Mouse (Mus musculus) myocyte (in vitro differentiated cells): Measurements from ENCODE around the gene Ttc33. TPM values are rescaled to one million over a fixed set of nuclear protein-coding genes. Genes with fewer than 3 reads are reported as not detected.

Experiments
- H3K27me3 ChIP-seq: one replicate; pipeline ENCODE4 v1.6.1; 2011; ENCODE audit not compliant: control insufficient read depth, insufficient read depth, insufficient read length
- H3K36me3 ChIP-seq: one replicate; pipeline ENCODE4 v1.6.1; 2011; ENCODE audit not compliant: control insufficient read depth, insufficient read depth
- H3K4me2 ChIP-seq: one replicate; pipeline ENCODE4 v1.6.1; 2011; ENCODE audit warnings: low read depth, control low read depth
- H3K4me3 ChIP-seq: one replicate; pipeline ENCODE4 v1.5.1; 2011; ENCODE audit warnings: mild to moderate bottlenecking, control low read depth, moderate library complexity
- H3K79me2 ChIP-seq: one replicate; pipeline ENCODE4 v1.6.1; 2011; ENCODE audit not compliant: control insufficient read depth, insufficient read depth
- H3ac ChIP-seq: one replicate; pipeline ENCODE4 v1.6.1; 2011; ENCODE audit not compliant: control insufficient read depth, insufficient read length
- CEBPB ChIP-seq: IDR thresholded peaks from 2 replicates; pipeline ENCODE4 v1.6.1; 2011; ENCODE audit warnings: mild to moderate bottlenecking, moderate library complexity; ENCODE audit not compliant: poor library complexity, insufficient read depth, severe bottlenecking
- E2F4 ChIP-seq: IDR thresholded peaks from one replicate; pipeline ENCODE4 v1.6.1; 2011; ENCODE audit warnings: mild to moderate bottlenecking, control low read depth, moderate library complexity; ENCODE audit not compliant: insufficient read depth
- MAX ChIP-seq: IDR thresholded peaks from one replicate; pipeline ENCODE4 v1.6.1; 2011; ENCODE audit warnings: low read depth, mild to moderate bottlenecking, control low read depth
- MYOD1 ChIP-seq, 3 experiments: IDR thresholded peaks; one replicate each; pipeline ENCODE4 v1.6.1; 2011; ENCODE audit warnings: control low read depth in 2 of 3, low read depth in 2 of 3, mild to moderate bottlenecking in 2 of 3, moderate library complexity in 1 of 3; ENCODE audit not compliant: insufficient read length in 2 of 3, control insufficient read depth in 1 of 3
- MYOG ChIP-seq, 3 experiments: IDR thresholded peaks; one replicate each; pipeline ENCODE4 v1.6.1; 2011; ENCODE audit warnings: control low read depth in 2 of 3, low read depth in 2 of 3, mild to moderate bottlenecking in 2 of 3; ENCODE audit not compliant: insufficient read length in 2 of 3, control insufficient read depth in 1 of 3, insufficient read depth in 1 of 3
- POLR2A ChIP-seq: IDR thresholded peaks from one replicate; pipeline ENCODE4 v1.6.1; 2011; ENCODE audit warnings: low read depth, mild to moderate bottlenecking, control low read depth, moderate library complexity; ENCODE audit not compliant: insufficient read length
- POLR2AphosphoS2 ChIP-seq: IDR thresholded peaks from one replicate; pipeline ENCODE4 v1.6.1; 2011; ENCODE audit warnings: low read depth, control low read depth; ENCODE audit not compliant: insufficient read length
- REST ChIP-seq: IDR thresholded peaks from one replicate; pipeline ENCODE4 v1.6.1; 2011; ENCODE audit warnings: mild to moderate bottlenecking, control low read depth, moderate library complexity; ENCODE audit not compliant: insufficient read depth, insufficient read length
- SRF ChIP-seq: IDR thresholded peaks from one replicate; pipeline ENCODE4 v1.6.1; 2011; ENCODE audit warnings: low read depth; ENCODE audit not compliant: control insufficient read depth, insufficient read length
- TCF12 ChIP-seq: IDR thresholded peaks from one replicate; pipeline ENCODE4 v1.6.1; 2011; ENCODE audit warnings: mild to moderate bottlenecking, control low read depth; ENCODE audit not compliant: poor library complexity, insufficient read depth, severe bottlenecking
- TCF3 ChIP-seq: IDR thresholded peaks from one replicate; pipeline ENCODE4 v1.6.1; 2011; ENCODE audit warnings: low read depth, control low read depth; ENCODE audit not compliant: insufficient read length
- USF1 ChIP-seq: IDR thresholded peaks from one replicate; pipeline ENCODE4 v1.6.1; 2011; ENCODE audit warnings: low read depth, mild to moderate bottlenecking, control low read depth, moderate library complexity
- polyA plus RNA-seq: library from polyadenylated mRNA; unstranded; fragments of >200 nt; fragmentation: generic; extraction: Trizol; gene quantifications from one replicate; pipeline ENCODE4 v1.2.1, GENCODE M21; 2012; ENCODE audit warnings: missing spikeins

Gene Ttc33
- polyA plus RNA-seq, 1 experiment = 17.8 TPM

DNA sequence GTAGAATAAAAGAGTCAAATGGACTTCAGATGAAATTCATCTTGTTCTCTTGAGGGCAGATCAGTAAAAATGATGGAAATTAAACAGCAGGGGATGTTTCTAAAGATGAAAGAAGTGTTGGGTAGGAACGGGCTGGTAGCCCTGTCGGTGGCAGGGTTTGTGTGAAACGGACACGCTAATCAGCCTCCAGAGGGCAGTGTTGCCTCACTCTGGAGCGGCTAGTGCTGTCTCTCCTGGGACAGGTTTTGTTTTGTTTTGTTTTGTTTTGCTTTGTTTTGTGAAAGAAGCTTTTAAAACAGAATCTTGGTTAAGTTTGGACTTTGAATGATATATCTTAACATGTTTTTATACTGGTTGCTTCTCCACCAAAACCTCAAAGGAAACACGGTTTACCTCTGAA lies 51.2 kb downstream of the Ttc33 start:
- no peak overlapping the region for H3K4me3 ChIP-seq
- H3K79me2 ChIP-seq = peaks cover 25% of the 10 kb centered on the region
- H3K27me3 ChIP-seq = no peaks in the 10 kb centered on the region
- H3K4me2 ChIP-seq = peak overlapping the region; percentile 41
- H3ac ChIP-seq = no peak overlapping the region
- no peaks in the 10 kb centered on the region for H3K36me3 ChIP-seq
- TF ChIP-seq POLR2AphosphoS2 (no peak), MYOG (IDR thresholded peaks at IDR 0.05; ENCODE audit: control insufficient read depth in 1 of 3, insufficient read depth in 1 of 3, insufficient read length in 2 of 3, low read depth in 2 of 3) (no peak), REST (no peak), POLR2A (no peak), TCF12 (no peak), MYOD1 (IDR thresholded peaks at IDR 0.05; ENCODE audit: control insufficient read depth in 1 of 3, insufficient read length in 2 of 3, low read depth in 2 of 3) (no peak), USF1 (no peak), TCF3 (no peak), SRF (no peak), E2F4 (no peak)

DNA sequence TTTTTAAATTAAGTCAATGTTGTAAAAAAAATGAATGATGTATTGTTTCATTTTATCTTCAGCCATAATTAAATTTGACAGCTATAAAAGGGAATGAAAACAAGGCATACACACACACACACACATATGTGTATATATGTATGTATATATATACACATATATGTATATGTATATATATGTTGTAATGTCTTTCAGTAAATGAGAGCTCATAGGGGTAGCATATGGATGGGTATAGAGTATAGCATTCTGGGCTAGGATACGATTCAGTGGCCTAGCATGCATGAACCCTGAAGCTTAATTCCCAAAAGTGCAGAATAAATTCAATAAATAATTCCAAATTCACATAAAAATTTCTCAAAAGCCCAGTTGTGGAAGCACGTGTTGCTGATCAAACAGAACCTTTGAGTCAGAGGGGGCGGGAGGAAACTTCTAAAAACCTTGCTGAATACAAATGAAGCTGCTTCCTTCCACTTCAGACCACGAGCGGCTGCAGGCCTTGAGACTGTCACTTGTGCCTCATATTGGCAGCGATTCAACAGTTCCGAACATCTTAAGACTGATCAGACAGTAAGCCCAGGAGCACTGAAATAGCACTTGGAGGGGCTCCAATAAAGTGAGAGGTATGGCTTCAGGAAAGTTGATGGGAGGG lies 51.8 kb downstream of the Ttc33 start:
- H3ac ChIP-seq = no peak overlapping the region
- no peaks in the 10 kb centered on the region for H3K27me3 ChIP-seq
- H3K4me2 ChIP-seq = no peak overlapping the region
- H3K4me3 ChIP-seq = no peak overlapping the region
- H3K79me2 ChIP-seq = peaks cover 25% of the 10 kb centered on the region
- no peaks in the 10 kb centered on the region for H3K36me3 ChIP-seq
- TF ChIP-seq MAX (no peak), MYOD1 (IDR thresholded peaks at IDR 0.05; ENCODE audit: control insufficient read depth in 1 of 3, insufficient read length in 2 of 3, low read depth in 2 of 3) (no peak), CEBPB (no peak), POLR2A (no peak), MYOG (IDR thresholded peaks at IDR 0.05; ENCODE audit: control insufficient read depth in 1 of 3, insufficient read depth in 1 of 3, insufficient read length in 2 of 3, low read depth in 2 of 3) (no peak), REST (no peak), TCF12 (no peak), E2F4 (no peak), TCF3 (no peak), POLR2AphosphoS2 (no peak), USF1 (no peak)

DNA sequence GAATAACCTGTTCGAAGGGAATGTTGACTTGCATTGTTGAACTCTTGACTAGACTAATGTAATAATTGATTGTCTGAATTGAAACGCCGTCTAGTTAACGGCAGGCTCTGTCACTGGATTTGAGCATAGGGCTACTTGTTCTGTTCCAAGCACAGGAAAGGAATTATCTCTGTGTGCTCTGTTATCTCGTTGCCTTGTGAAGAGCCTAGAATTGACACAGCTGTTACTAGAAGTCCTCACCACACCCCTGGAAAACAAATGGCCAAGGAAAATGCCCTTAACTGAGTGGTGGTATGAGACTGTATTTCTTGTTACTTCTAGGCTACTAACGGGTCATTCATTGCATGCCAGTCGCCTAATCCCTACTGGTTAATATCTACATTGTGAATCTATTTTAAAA lies 52.7 kb downstream of the Ttc33 start:
- Histone ChIP-seq H3K4me3 (no peak overlapping the region), H3K36me3 (no peaks in the 10 kb centered on the region), H3K4me2 (peak overlapping the region; percentile 26), H3K27me3 (no peaks in the 10 kb centered on the region), H3K79me2 (peaks cover 31% of the 10 kb centered on the region), H3ac (no peak overlapping the region)
- TF ChIP-seq SRF (no peak), POLR2AphosphoS2 (no peak), MYOG (IDR thresholded peaks at IDR 0.05; ENCODE audit: control insufficient read depth in 1 of 3, insufficient read depth in 1 of 3, insufficient read length in 2 of 3, low read depth in 2 of 3) (peak in 1 of 3 experiments; percentile 62), E2F4 (no peak), MAX (no peak), MYOD1 (IDR thresholded peaks at IDR 0.05; ENCODE audit: control insufficient read depth in 1 of 3, insufficient read length in 2 of 3, low read depth in 2 of 3) (peak in 2 of 3 experiments; percentile 31 to 42), POLR2A (no peak), TCF3 (no peak)

DNA sequence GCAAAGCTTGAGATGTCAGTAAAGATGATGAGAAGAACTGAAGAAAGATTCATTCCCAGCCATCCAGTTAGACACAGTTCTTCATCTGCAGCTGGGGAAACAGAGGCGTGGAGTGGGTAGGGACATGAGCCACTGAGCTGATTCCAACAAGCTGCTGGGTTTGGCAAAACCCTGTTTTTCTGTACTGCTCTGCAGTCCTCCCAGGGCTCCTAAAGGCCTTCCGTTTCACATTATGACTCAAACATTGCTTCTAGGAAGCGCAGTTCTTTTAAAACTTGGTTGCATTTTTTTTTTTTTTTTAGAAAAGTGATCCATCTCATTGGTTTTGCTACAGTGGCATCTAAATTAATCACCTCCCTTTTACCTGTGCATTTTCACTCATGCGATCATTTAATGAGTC lies 53.2 kb downstream of the Ttc33 start:
- Histone ChIP-seq H3K4me2 (peak overlapping the region; percentile 26), H3K79me2 (peaks cover 36% of the 10 kb centered on the region), H3K4me3 (no peak overlapping the region), H3K36me3 (no peaks in the 10 kb centered on the region), H3ac (no peak overlapping the region), H3K27me3 (no peaks in the 10 kb centered on the region)
- TF ChIP-seq MYOD1 (IDR thresholded peaks at IDR 0.05; ENCODE audit: control insufficient read depth in 1 of 3, insufficient read length in 2 of 3, low read depth in 2 of 3) = no peak
- no peak for TF ChIP-seq MAX
- TF ChIP-seq TCF12 = no peak
- TF ChIP-seq MYOG (IDR thresholded peaks at IDR 0.05; ENCODE audit: control insufficient read depth in 1 of 3, insufficient read depth in 1 of 3, insufficient read length in 2 of 3, low read depth in 2 of 3) = no peak
- no peak for TF ChIP-seq USF1

DNA sequence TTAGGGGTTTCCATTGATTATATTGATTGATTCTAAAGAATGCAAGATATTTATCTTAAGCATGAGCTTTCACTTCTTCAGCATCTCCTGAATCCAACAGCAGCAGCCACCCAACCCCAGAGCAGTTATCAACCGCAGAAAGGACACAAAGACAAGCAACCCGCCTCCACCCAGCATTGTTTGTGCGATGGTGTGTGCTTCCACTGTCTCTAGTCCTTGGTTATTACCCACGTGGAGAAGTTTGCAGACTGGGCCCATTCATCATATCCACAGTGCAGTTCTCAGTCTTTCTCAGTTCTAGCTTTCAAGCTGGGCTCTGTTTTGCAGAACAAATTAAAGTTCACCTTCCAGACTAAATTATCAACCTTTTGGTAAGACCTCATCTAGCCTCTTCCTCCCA lies 54.0 kb downstream of the Ttc33 start:
- H3K27me3 ChIP-seq = no peaks in the 10 kb centered on the region
- H3K4me2 ChIP-seq = peak overlapping the region; percentile 100
- no peak overlapping the region for H3ac ChIP-seq
- TF ChIP-seq POLR2A = no peak
- TF ChIP-seq REST = no peak
- TF ChIP-seq POLR2AphosphoS2 = no peak
- TF ChIP-seq TCF12 = no peak
- TF ChIP-seq MYOG (IDR thresholded peaks at IDR 0.05; ENCODE audit: control insufficient read depth in 1 of 3, insufficient read depth in 1 of 3, insufficient read length in 2 of 3, low read depth in 2 of 3) = no peak
- no peak for TF ChIP-seq MAX
- TF ChIP-seq E2F4 = no peak
- TF ChIP-seq MYOD1 (IDR thresholded peaks at IDR 0.05; ENCODE audit: control insufficient read depth in 1 of 3, insufficient read length in 2 of 3, low read depth in 2 of 3) = no peak
- TF ChIP-seq USF1 = no peak
- no peak for TF ChIP-seq SRF
- no peak for TF ChIP-seq TCF3
- no peak for TF ChIP-seq CEBPB
- H3K79me2 ChIP-seq = peaks cover 38% of the 10 kb centered on the region
- no peaks in the 10 kb centered on the region for H3K36me3 ChIP-seq
- no peak overlapping the region for H3K4me3 ChIP-seq
